Mouse (Mus musculus) macrophage (primary cell): ENCODE results near the gene Akip1. TPM values are rescaled to one million over a fixed set of nuclear protein-coding genes. Genes with fewer than 3 reads are reported as not detected.

Experiments used
- H3K27ac ChIP-seq: fragments of 350-480 bp; formaldehyde crosslinking; 2 replicates; pipeline ENCODE4 v1.9.0; 2021
- H3K36me3 ChIP-seq: fragments of 350-480 bp; formaldehyde crosslinking; 2 replicates; pipeline ENCODE4 v1.9.0; 2021; ENCODE audit errors: inconsistent target
- H3K4me3 ChIP-seq: fragments of 350-480 bp; formaldehyde crosslinking; 2 replicates; pipeline ENCODE4 v1.9.0; 2021; ENCODE audit errors: inconsistent target
- H3K79me2 ChIP-seq: fragments of 350-480 bp; formaldehyde crosslinking; 2 replicates; pipeline ENCODE4 v1.9.0; 2021; ENCODE audit errors: inconsistent target
- WGBS: methylation state at CpG from one replicate; pipeline ENCODE4 v1.1.7; 2026; ENCODE audit warnings: inconsistent platforms; ENCODE audit not compliant: missing documents; 5-methylcytosine and 5-hydroxymethylcytosine counted together
- polyA plus RNA-seq: library from polyadenylated mRNA; stranded (reverse); fragments of 250-400 nt; gene quantifications from 3 replicates; pipeline ENCODE4 v1.2.4, GENCODE M21; 2018; ENCODE audit warnings: inconsistent platforms

Gene Akip1
- polyA plus RNA-seq, 1 experiment from 2014 or later: 49.5 TPM

DNA sequence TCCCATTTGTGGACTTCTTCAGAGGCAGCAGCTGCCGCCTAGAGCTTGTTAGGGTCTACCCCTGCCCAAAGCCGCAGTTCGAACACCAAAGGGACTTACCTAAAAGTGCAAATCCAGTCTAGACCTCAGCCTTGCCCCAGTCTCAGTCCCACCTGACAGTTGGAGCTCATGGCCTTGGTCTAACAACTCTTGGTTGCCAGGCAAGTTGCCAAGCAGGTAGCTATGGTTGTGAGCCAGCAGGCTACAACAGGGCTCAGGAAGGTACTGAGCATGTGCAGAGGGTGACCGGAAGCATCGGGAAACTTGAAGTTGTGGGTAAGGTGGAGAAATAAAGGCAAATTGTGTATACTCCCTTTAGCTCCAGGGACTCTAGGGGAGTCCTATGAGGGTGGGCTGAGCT is 20.2 kb downstream of the Akip1 start, which contains the start of gene BC051019:
Gene BC051019 (minus strand): TSS at position 154 of the 400 bp plus-strand sequence.
- Histone ChIP-seq H3K4me3 (no peak within 1 kb of the TSS), H3K27ac (no peak within 1 kb of the TSS), H3K79me2 (no peaks in the 10 kb centered on the region), H3K36me3 (no peaks in the 10 kb centered on the region)
- WGBS: 98% methylated on average over 5 of the region's 5 CpGs

GRCm38 (mm10) chr7:109731626-109732025 is 28.1 kb downstream of the Akip1 start, which contains the start of gene Ascl3:
TSS of gene Ascl3 (minus strand) at chr7:109731726.
- no peaks in the 10 kb centered on the region for H3K79me2 ChIP-seq
- no peak within 1 kb of the TSS for H3K4me3 ChIP-seq
- no peak within 1 kb of the TSS for H3K27ac ChIP-seq
- WGBS: 94% methylated on average over 5 of the region's 5 CpGs
- peaks cover 8% of the 10 kb centered on the region; the same call in 1 of the 2 replicates for H3K36me3 ChIP-seq

- Histone ChIP-seq H3K79me2 (no peaks in the 10 kb centered on the region), H3K4me3 (no peak overlapping the region), H3K36me3 (peaks cover 25% of the 10 kb centered on the region; the same call in 1 of the 2 replicates), H3K27ac (no peak overlapping the region)
- 92% methylated on average over 4 of the region's 4 CpGs for WGBS
Measured at GRCm38 (mm10) chr7:109734806-109735205, 31.3 kb downstream of the Akip1 start.

- H3K79me2 ChIP-seq: no peaks in the 10 kb centered on the region
- WGBS: 91% methylated on average over 5 of the region's 5 CpGs
Measured at GRCm38 (mm10) chr7:109739822-109740370, 36.4 kb downstream of the Akip1 start.

GRCm38 (mm10) chr7:109741060-109741459 is 37.6 kb downstream of the Akip1 start:
- H3K27ac ChIP-seq: no peak overlapping the region

More at GRCm38 (mm10) chr7:109739822-109740370, 36.4 kb downstream of the Akip1 start:
- peaks cover 70% of the 10 kb centered on the region for H3K36me3 ChIP-seq
- no peak overlapping the region for H3K4me3 ChIP-seq
- H3K27ac ChIP-seq: no peak overlapping the region

DNA sequence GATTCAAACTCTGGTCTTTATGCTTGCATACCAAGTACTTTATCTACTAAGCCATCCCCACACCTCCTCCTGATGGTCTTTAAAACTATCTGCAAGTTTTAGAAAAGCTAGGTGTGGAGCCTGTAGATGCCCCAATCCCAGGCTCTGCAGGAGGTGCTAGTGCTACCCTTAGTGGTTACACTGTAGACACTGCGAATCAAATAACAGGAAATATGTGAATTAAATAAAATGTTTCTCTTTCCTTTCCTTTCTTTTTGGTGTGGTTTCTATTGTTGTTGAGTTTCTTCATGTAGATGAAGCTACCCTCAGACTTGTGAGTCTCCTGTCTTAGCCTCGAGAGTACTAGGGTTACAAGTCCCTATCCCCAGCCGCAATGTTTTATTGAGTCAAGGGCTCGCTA is 38.2 kb downstream of the Akip1 start:
- Histone ChIP-seq H3K36me3 (peaks cover 77% of the 10 kb centered on the region), H3K27ac (no peak overlapping the region), H3K4me3 (no peak overlapping the region), H3K79me2 (no peaks in the 10 kb centered on the region; the same call in 1 of the 2 replicates)
- WGBS: 94% methylated on average over 4 of the region's 4 CpGs

More at GRCm38 (mm10) chr7:109741060-109741459, 37.6 kb downstream of the Akip1 start:
- H3K79me2 ChIP-seq: no peaks in the 10 kb centered on the region
- H3K36me3 ChIP-seq: peaks cover 77% of the 10 kb centered on the region
- 100% methylated on average over 1 of the region's 1 CpGs for WGBS
- H3K4me3 ChIP-seq: no peak overlapping the region

DNA sequence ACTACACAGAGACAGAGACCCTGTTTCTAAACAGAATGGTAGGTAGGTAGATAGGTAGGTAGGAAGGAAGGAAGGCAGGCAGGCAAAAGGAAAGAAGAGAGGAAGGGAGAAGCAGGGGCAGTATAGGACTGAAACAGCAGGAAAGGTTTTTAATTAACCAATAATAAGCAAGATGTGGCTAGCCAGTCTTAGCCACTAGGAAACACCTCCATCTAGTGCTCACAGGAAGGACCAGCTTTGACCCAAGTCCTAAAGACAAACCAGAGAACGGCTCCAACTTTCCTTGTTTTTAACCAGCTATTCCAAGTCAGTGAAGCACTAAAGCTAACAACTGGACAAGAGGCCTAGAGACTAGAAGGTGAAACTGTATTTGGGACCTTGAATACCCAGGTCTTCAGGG is 44.3 kb downstream of the Akip1 start:
- no peak overlapping the region for H3K27ac ChIP-seq
- peaks cover 43% of the 10 kb centered on the region for H3K36me3 ChIP-seq
- H3K79me2 ChIP-seq: peaks cover 56% of the 10 kb centered on the region
- 92% methylated on average over 1 of the region's 1 CpGs for WGBS
- no peak overlapping the region for H3K4me3 ChIP-seq

DNA sequence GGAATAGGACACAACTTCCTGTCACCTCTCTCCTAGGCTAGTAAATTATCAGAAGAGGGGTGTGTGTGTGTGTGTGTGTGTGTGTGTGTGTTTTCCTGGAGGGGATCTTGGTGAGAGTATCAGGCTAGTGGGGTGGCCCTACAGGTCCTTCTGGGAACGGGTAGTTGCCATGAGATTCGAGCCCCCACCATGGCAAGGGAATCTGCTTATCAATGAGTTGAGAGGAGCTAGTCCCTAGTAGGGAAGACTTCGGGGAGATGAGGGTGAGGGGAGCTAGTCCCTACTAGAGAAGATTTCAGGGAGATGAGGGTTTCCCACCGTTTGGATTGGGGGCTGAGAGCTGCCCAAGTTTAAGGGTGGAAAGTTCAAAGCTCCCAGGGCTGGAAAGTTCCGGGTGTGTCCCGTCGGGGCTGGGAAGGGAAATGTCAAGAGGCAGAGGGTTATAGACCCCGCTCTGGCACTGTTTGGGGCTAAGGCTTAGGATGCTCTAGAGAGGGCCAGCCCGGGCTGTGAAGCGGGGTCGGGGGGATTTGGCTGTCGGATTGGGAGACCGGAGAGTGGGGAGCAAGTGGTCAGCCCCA is 48.0 kb downstream of the Akip1 start:
- peaks cover 8% of the 10 kb centered on the region; the same call in 1 of the 2 replicates for H3K36me3 ChIP-seq
- WGBS: 6% methylated on average over 13 of the region's 13 CpGs
- peak overlapping the region; percentile 95 for H3K4me3 ChIP-seq
- peak overlapping the region; percentile 55 for H3K27ac ChIP-seq
- H3K79me2 ChIP-seq: peaks cover 65% of the 10 kb centered on the region

DNA sequence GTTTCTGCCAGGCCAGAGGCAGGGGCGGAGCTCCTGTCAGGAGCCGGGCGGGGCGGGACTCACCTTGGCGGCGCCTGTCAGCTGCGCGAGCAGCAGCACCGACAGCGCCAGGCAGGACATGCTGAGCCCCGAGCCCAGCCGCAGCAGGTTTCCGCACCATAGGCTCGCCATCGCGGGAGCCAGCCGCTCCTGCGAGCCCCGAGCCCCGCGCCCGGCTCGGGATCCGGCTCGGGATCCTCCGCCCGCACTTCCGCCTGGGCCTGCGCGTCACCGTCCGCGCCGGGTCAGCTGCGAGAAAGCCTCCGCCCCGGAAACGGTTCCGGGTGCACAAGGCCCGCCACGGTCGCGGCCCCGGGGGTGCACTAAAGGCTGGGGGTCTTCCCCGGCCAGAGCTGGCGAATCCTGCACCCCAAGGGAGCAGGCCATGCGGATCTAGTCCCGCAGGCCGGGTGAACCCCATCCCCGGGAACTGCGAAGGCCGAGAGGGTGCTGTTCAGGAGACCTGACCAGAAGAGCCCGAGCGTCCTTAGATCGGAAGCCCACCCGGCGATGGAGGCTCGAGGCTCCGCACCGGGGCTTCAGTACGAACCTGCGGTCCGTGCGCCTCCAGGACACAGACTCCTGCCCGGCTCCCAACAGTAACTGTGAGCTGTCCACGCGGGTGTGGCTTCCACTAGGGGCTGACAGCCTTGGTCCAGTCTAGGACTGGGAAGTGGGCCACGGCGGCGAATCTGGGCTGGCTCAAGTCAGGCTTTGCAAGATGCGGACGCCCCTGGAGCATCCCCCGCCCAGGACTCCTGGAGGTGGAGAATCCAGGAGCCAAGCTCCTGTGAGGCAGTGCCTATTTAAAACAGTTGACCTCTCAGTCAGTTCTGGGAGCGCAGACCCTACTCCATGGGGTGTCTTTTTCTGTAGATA is 48.8 kb downstream of the Akip1 start, which contains the start of gene Tmem9b:
Gene Tmem9b (minus strand): TSS at position 868 of the 918 bp plus-strand sequence.
- H3K79me2 ChIP-seq: peaks cover 59% of the 10 kb centered on the region
- WGBS: under 1% methylated on average over 74 of the region's 74 CpGs

DNA sequence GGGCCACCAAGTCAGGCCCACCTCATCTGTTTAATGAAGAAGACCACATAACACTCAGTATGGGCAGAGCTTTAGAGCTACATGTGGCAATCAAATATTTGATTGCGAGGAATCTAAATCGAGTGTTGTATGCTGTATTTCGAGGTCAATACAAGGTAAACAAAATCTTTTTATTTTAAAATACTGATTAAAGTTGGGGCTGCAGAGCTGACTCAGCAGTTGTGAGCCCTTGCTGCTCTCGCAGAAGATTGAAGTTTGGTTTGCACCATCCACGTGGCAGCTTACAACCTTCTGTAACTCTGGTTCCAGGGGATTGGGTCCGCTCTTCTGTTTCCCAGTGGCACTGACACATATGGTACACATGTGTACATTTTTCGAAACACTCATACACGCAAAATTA is 50.5 kb downstream of the Akip1 start:
- no peak overlapping the region for H3K27ac ChIP-seq
- WGBS: 96% methylated on average over 8 of the region's 8 CpGs
- H3K79me2 ChIP-seq: peaks cover 42% of the 10 kb centered on the region

More for the DNA sequence above, 48.8 kb downstream of the Akip1 start, which contains the start of gene Tmem9b:
- peaks cover 3% of the 10 kb centered on the region; the same call in 1 of the 2 replicates for H3K36me3 ChIP-seq
- H3K4me3 ChIP-seq: peak within 1 kb of the TSS; percentile 95
- peak within 1 kb of the TSS; percentile 76 for H3K27ac ChIP-seq

DNA sequence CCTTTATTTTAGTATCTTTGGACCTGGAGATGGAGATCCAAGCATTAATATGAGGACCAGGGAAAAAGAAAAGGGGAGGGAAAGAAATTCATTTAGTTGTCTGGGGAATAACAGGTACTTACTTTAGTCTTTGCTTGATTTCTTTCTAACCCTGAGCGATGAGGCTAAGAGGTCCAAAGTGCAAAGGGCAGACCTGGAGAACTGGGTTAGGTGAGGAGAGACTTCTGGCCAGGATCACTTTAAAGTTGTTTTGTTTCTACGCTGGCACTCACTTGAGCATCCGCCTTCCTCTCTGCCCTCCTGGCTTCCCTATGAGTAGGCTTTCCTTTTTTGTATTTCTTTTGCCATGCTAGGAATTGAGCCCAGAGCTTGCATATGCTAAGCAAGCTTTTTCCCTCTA is 52.8 kb downstream of the Akip1 start:
- Histone ChIP-seq H3K79me2 (peaks cover 19% of the 10 kb centered on the region), H3K4me3 (no peak overlapping the region), H3K36me3 (no peaks in the 10 kb centered on the region), H3K27ac (no peak overlapping the region)
- WGBS: 95% methylated on average over 3 of the region's 3 CpGs

More for the DNA sequence above, 50.5 kb downstream of the Akip1 start:
- H3K4me3 ChIP-seq: no peak overlapping the region
- no peaks in the 10 kb centered on the region; the same call in 1 of the 2 replicates for H3K36me3 ChIP-seq

Other genes starting within 250 kb of the Akip1 start
- gene Trim66, start 195.6 kb upstream of the Akip1 start, polyA plus RNA-seq: 0.04 to 0.05 TPM (median 0.05 TPM) in 3 replicates
- gene Rpl27a, start 184.5 kb upstream of the Akip1 start, polyA plus RNA-seq: 200 to 514 TPM (median 483 TPM) in 3 replicates
- gene St5, start 85 bp upstream of the Akip1 start, polyA plus RNA-seq: 0.98 to 1.8 TPM (median 1.3 TPM) in 3 replicates
- gene BC051019, start 20.2 kb downstream of the Akip1 start, polyA plus RNA-seq: not detected in 3 replicates
- not detected in 3 replicates for gene Ascl3, start 28.0 kb downstream of the Akip1 start, polyA plus RNA-seq
- 97.7 to 113 TPM (median 101 TPM) in 3 replicates for gene Tmem9b, start 49.2 kb downstream of the Akip1 start, polyA plus RNA-seq
- gene Nrip3, start 78.3 kb downstream of the Akip1 start, polyA plus RNA-seq: not detected in 3 replicates
- not detected in 3 replicates for gene Scube2, start 162.0 kb downstream of the Akip1 start, polyA plus RNA-seq